Mouse (Mus musculus): ENCODE measurements around the gene Gm26602.

GRCm38 (mm10) chr10:79874290-79874862 is 36.3 kb upstream of the Gm26602 start, which contains the start of the genes Prtn3 and Plppr3:
- TF ChIP-seq GATA1 (IDR thresholded peaks at IDR 0.05; ENCODE audit: borderline replicate concordance, low read length) (no peak), FLI1 (IDR thresholded peaks at IDR 0.05; ENCODE audit: low read length) (no peak)

All from megakaryocyte, embryonic 14.5 days (primary cell).